Mouse (Mus musculus): ENCODE data around the gene Nup210l. TPM values are rescaled to one million over a fixed set of nuclear protein-coding genes. Genes with fewer than 3 reads are reported as not detected.
A peak's percentile ranks its signal among the peaks of the same experiment; 100 is the strongest.

Nup210l gene
- total RNA-seq (2015) = 0.90 and 0.99 TPM in 2 replicates
- total RNA-seq (2017) = 0.47 and 0.71 TPM in 2 replicates

DNA sequence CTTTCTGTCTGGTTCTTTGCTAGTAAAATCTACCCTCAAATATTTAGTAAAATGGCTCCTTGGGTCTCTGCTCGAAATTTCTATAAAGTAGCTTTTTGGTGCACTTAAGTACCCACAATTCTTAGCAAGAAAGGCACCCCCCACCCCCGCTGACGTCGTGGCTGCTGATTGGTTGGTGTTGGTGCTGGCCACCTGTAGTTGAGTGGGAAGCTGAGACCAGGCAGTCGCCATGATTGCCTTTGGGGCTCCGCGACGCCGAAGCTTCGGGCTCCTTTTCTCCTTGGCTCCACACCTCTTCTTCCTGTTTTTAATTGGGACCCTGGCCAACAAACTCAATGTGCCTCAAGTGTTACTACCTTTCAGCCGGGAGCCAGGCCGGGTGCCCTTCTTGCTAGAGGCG lies at the start of gene Nup210l:
Gene Nup210l (plus strand): TSS at position 195 of the 400 bp plus-strand sequence.
- ATAC-seq (replicated peaks; ENCODE audit: poor library complexity) = no peak

GRCm38 (mm10) chr3:90061549-90061948 lies 42.4 kb upstream of the Nup210l start:
- ATAC-seq (replicated peaks; ENCODE audit: poor library complexity) = no peak

GRCm38 (mm10) chr3:90062539-90062938 lies 41.4 kb upstream of the Nup210l start:
- ATAC-seq (replicated peaks; ENCODE audit: poor library complexity) = no peak

GRCm38 (mm10) chr3:90064383-90064782 lies 39.5 kb upstream of the Nup210l start:
- ATAC-seq (replicated peaks; ENCODE audit: poor library complexity) = no peak

DNA sequence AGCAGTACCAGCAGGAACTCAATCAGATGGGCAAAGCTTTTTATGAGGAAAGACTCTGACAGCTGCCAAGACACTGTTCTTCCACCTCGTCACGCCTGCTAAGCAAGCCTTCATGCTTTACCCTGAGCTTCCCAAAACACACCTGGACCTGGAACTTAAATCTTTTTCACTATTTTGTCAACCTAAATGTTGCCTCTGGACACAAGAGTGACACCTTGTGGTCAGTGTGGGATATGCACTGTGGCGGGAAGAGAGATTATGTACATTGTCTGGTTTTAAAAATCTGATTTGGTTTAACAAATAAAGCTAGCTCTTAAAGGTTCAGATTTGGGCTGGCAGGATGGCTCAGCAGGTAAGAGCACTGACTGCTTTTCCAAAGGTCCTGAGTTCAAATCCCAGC lies 38.4 kb upstream of the Nup210l start:
- peak; percentile 83 for ATAC-seq (replicated peaks; ENCODE audit: poor library complexity)

- ATAC-seq (replicated peaks; ENCODE audit: poor library complexity) = no peak
Measured at GRCm38 (mm10) chr3:90067851-90068250, 36.1 kb upstream of the Nup210l start.

DNA sequence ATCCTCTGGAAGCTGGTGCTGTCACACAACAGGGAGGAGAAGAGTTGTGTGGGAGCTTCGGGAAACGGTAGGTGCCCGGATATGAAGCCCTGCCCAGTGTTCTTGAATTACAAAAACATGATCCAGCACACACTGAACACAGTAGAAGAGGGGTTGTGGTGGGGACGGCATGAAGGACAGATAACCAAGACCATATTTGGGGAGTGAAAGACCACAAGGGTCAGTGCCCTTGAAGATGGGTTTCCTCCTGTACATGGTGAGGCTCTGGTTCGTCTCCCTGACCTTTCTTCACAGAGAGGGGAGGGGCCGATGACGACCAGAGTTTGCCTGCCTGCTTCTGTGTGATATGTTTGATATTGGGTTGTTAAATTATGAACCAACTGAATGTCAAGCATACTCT lies 34.2 kb upstream of the Nup210l start:
- no peak for ATAC-seq (replicated peaks; ENCODE audit: poor library complexity)

DNA sequence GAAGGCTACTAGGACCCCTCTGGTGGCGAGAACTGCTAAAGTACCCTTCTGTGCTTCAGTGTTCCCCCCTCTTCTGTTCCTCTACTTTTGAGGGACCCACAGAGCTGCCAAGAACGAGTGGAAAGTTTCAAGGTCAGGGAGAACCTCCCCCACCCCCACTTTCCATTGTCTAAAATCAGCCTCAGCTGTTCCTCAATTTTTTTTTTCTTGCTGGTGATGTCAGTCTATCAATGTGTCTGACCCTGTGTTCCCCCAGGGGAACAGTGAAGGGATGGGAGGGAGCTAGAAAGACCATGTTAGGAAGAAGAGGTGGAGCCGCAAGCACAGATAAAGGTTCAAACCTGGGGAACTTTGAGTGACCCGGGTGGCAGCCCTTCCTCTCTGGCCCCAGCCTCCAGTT lies 31.6 kb upstream of the Nup210l start, which contains the start of gene Tpm3:
Gene Tpm3 (plus strand): TSS at position 356 of the 400 bp plus-strand sequence.
- 0 out of 2 replicates have a peak, but pooled peaks have one; percentile 17 for ATAC-seq (replicated peaks; ENCODE audit: poor library complexity)

DNA sequence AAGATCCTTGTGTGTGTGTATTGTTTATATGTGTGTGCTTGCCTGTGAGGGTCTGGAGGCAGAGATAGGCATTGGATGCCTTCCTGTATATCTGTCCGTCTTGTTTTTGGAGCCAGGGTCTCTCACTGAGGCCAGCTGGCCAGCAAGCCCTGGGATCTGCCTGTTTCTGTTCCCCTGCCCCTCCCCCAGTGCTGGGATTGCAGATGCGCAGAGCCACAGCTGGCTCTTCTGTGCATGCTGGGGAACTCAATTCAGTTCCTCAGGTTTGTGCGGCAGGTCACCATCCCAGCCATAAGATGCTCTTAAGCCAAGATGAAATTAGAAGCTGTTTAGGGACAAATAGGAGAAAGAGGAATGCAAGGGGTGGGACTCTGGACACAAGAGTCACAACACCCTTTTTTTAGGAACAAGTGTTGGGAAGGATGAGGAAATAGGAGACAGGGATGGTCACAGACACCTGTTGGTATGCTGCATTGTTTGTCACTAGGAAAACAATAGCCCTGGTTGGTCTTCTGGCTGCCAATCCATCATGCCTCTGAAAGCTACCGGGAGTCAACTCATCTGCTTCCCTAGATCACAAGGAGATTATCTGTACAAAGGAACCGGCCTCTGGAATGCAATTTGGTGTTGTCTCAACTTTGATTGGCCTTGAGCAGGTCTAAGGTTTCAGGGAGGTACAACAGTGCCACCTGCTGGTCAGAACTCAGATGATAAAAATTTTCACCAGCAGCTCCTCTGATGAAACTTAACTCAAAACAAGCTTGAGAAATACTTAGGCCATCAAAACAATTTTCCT lies 26.8 kb upstream of the Nup210l start:
- peak; percentile 7; the same call in 1 of the 2 replicates for ATAC-seq (replicated peaks; ENCODE audit: poor library complexity)

DNA sequence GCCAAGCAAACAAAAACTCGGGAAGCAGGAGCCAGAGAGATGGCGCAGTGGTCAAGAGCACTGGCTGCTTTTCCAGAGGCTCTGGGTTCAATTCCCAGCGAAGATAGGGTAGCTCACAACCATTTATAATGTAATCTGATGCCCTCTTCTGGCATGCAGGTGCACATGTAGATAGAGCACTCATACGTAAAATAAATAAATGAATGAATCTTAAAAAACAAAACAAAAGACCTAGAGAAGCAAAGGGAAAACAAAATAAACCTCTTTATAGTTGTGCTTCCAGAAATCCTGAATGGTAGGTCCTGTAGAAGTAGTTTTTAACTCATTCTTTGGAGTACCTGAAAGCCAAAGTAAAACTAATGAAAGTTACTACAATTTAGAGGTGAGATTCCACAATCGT lies 25.7 kb upstream of the Nup210l start:
- ATAC-seq (replicated peaks; ENCODE audit: poor library complexity) = no peak

DNA sequence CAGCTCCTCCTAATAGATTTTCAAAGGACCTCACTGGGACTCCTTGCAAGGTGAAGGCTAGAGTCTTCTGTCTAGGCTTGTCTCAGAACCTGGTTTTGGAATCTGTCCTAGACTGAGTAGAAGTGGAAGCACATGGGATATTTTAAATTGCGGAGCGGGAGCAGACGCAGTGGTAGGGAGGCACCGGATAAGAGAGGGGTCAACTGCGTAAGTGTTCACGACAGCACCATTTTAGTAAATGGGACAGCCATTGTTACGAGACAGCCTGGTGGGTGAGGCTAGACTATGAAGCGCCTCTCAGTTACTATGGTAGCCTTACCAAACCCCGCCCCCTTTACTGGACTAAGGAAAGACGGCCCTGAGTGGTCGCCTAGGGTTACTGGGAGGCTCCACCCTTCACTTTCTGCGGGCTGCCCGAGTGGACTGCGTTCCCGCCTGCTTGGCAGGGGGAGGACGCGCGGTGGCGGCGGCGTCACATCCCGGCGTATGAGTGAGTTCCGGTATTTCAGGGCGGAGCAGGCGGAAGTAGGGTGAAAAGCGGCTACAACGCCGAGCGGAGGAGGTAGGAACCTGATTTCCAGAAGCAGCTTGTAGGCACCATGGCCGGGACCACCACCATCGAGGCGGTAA lies 24.7 kb upstream of the Nup210l start:
- ATAC-seq (replicated peaks; ENCODE audit: poor library complexity) = peak; percentile 77

DNA sequence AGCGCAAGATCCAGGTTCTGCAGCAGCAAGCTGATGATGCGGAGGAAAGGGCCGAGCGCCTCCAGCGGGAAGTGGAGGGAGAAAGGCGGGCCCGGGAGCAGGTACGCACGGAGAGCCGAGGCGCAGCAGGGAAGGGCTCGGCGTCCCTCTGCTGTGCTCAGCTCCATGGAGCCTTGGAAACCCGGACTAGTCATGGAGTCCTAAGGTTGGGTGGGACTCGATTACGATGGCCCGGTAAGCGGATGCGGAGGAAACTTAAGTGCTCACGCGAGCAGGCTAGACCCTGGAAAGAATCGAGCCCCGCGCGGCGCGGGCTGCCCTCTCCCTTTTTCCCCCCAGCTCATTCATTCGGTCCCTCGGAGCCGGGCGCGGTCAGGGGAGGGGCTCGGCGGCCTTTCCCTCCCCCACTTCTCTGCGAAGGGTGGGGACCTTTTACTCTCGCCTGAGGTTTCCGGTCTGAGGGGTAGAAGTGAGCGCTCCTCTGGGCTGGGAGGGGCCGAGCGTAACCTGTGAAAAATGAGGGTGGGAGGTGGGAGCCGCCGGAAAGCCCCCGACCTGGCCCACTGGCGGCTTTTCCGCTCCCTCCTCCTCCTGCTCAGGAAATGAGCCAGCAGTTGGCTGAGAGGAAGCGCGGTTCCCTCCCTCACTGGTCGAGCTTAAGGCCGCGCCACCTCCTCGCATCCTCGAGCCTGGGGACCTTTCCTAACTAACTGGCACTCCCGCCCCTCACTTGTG lies 24.0 kb upstream of the Nup210l start:
- peak; percentile 42 for ATAC-seq (replicated peaks; ENCODE audit: poor library complexity)

- no peak for ATAC-seq (replicated peaks; ENCODE audit: poor library complexity)
Measured at GRCm38 (mm10) chr3:90080498-90080863, 23.5 kb upstream of the Nup210l start.

DNA sequence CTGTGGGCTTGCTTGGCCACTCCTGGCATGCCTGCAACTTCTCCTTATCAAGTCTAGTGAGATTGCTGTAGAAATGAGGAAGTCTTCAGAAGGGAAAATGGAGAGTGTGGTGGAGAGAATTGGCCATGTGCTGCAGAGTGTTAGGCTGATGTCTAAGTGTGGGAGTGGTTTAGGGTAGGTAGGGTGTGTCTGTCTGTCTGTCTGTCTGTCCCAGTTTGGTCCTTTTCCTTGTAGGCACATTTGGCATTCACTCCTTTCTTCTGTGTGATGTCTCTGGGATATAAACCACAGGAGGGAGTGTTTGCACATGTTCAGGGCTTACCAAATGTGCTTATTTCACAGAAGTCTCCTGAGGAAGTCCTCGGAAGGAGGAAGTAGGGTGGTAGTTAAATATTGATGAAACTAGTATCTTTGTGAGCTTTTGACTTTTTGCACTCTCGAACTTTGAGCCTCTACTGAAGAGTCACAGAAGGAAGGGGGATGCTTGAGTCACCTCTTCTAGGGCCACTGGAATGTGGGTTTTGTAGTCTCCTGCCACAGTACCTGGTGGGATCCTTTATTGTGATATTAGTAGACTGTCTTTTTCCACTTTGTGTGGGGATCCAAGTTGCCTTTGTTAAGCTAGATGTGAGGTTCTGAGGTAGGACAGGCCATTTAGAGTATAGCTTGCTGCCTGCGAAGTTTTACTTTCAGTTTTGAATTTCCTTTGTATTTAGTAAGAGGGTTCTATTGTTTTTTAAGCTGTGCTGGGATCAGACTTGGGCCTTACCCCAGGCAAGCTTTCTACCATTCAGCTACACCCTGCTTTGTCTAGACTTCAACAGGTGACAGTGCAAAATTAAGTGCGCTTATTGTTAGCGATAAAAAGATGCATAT lies 22.3 kb upstream of the Nup210l start:
- ATAC-seq (replicated peaks; ENCODE audit: poor library complexity) = peak; percentile 30

DNA sequence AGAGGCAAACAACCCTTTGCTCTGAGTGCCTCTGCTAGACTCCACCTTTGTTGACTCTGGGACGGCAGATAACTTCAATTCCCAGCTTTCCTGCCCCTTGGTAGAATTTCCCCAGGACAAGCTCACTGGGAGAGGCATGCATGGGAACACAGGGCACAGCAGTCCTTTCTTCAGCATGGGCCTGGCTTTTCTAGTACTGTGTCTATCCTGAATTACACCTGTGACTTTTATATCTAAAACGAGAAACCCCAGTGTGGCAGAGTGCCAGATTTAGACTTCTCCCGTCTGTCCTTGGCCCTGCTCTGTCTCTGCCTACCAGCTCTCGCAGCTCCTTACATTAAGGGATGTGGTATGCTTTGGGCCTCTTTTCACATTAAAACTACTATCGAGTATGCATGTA lies 20.9 kb upstream of the Nup210l start:
- ATAC-seq (replicated peaks; ENCODE audit: poor library complexity) = no peak

DNA sequence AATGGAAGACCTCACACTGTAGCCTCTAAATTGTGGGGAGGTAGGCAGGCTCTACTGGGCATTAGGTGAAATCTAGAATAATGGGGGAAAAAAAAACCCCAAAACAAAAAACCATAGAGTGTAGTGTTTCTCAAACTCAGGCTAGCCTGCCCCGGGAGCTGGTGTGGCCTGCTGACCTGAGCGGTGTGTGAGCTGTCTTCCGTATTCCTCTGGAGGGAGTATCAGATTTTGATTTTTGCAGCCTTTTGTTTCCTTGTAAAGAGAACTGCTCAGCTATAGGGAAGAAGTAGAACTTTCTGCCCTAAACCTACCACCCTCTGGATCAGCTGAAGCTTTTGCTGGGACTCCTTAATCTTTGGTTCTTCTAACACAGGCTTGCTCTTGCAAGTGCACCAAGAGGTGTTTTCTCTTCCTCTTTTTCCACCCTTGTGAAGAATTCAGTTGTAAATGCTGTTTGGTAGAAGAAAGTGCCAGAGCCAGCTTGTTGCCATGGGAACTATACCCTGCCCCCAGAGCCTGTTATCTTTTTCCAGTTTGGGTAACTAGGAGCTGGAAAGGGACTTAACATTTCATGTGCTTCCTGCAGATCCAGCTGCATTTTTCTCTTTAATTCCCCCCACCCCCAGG lies 20.1 kb upstream of the Nup210l start:
- ATAC-seq (replicated peaks; ENCODE audit: poor library complexity) = no peak

DNA sequence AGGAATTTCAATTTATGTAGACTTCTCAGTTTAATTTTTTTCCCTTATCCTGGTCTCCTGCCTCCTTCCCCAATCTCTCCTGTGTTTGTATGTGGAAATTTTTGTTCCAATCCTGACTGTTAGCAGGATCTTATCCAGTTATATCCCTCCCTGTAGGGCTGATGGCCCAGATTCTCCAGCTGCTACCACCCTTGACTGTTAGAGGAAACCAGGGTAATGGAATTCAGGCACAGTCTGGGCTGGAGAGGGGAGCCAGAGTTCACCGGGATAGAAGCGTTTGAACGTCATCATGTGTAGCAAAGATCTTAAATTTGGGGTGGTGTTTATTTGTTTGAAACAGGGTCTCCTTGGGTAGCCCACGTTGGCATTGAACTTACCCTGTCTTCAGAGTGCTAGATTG lies 19.1 kb upstream of the Nup210l start:
- no peak for ATAC-seq (replicated peaks; ENCODE audit: poor library complexity)

DNA sequence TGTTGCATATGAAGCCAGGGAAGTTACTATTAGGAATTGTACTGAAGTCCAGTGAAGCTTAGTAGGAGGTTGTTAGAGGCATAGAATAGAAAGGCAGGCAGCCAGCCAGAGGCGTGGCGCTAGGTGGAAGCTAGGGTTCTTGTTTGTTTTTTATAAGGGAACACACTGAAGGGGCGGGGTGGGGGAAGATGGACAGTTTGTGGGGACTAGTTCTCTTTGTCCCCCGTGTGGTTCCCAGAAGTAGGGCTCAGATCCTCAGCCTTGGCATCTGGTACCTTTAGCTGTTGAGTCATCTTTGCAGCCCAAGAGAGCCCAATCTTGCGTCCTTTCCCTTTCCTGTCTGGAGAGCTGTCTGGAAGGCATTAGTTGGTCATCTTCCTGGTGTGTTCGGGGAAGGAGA lies 18.7 kb upstream of the Nup210l start:
- peak; percentile 7; the same call in 1 of the 2 replicates for ATAC-seq (replicated peaks; ENCODE audit: poor library complexity)

DNA sequence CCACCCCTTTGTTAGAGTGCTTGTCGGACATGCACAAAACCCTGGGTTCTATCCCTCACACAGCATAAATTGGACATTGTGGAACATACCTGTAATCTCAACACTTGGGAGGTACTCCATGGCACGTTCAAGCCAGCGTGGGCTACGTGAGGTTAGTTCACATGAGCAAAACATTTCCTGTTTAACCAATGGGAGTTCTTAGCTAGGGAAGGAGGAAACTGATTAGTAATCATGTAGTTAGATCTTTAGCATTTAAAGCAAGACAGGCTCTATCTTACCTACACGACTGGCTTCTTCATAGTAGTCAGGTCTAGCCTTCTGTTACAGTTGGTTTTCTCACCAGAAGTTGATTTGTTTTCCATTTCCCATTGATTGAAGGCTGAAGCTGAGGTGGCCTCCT lies 17.9 kb upstream of the Nup210l start:
- no peak for ATAC-seq (replicated peaks; ENCODE audit: poor library complexity)

- ATAC-seq (replicated peaks; ENCODE audit: poor library complexity) = no peak
Measured at GRCm38 (mm10) chr3:90088617-90089016, 15.3 kb upstream of the Nup210l start.
